Mouse (Mus musculus): Measurements from ENCODE around the gene Ccdc57.

Gene Ccdc57

DNA sequence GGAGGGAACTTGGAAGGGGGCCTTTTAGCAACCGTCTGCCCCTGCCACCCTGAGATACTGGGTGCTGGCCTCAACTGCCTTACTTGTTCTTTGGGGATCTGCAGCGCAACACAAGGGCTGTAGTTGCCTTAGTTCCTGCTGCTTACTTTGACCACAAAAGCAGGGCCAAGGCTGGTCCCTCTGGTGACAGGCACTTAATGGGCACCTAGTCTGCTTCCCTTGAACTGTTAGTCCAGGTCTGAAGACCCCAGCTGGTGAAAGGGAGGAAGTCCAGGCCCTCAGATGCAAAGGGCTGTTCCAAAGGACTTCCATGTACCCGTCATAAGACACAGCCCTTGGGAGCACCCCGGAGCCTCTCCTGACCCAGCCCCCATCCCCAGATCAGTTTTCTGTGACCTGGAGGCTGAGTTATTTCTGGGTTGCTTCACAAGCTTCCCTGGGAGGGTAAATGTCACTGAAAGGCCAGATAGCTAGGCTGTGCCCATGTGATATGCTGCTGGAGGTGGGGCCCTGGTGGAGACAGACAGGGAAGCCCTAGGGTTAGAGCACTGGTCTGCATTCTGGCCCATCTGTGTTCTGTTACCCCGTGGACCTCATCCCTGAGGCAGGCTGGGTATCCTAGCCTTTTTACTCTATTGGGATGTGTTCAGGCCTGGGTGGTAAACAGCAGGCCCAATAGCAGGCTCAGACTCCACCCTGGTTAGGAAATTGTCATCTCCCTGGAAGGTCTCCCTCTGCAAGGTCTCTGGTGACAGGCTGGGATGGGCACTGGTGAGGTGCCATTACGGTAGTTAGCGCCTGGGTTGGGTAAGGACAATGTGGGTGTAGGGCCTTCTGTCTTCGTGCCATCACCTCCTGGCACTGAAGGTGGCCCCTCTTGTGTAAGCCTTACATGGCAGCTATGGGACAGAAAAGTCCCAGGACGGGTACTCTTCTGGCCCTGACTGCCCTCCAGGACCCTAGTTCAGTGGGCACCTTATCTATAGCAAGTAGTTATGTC is 19.4 kb upstream of the Ccdc57 start:
- DNase-seq, result no peak

DNA sequence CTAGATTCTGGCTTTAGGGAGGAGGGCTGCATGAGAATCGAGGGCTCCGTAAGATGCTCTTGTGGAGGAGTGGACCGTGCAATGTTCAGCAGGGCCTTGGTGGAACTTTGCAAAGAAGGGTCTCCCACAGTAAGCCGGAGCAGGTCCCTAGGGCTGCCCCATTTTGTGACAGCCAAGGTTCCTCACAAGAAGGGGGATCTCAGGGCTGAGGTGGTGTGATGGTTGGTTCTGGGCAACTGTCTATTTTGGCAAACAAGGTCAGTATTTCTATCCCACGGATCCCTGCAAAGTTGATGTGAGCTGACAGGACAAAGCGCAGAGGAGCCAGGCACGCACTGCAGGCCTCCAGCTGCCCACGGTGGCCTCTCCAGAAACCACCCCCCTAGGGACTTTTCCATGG is 18.6 kb upstream of the Ccdc57 start:
- DNase-seq, result no peak

DNA sequence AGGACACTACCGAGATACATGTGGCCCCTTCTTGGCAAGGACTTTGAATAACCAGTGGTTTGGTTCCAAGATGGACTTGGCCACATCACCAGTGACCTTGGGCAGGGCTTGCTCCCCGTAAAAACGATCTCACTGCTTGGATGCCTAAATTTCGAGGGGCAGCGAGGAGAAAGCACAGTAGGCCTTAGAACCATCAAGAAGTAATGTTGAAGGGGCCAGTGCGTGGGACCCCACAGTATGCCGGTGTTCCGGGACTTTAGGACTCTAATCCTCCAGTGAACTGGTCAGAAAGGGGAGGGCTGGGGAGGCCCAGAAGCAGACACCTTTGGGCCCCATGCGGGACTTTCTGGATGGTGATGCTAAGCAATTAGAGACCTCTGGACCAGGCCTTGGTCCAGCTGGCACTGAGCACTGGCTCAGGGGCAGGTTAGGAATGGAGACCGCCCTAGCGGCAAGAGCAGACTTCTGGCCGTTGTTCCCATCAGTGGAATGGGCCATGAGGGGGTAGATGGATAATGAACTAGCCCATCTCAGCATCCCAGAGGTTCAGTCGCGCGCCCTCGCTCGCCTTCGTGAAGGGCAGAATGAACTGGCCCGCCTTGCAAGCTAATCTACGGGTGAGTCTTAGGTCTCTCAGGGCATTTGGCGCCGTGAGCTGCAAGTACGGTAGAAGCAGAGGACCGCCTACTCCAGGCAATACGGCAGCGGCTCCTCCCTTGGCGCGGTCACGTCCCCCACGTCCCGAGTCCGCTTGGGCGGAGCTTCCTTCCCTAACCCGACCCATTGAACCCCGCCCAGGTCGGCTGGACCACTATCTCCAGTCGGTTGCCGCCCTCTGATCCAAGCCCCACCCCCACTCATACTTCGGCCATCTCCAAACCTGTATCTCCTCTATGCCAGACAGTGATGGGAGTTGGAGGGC is 17.9 kb upstream of the Ccdc57 start:
- DNase-seq, result peak; percentile 86 to 92

DNA sequence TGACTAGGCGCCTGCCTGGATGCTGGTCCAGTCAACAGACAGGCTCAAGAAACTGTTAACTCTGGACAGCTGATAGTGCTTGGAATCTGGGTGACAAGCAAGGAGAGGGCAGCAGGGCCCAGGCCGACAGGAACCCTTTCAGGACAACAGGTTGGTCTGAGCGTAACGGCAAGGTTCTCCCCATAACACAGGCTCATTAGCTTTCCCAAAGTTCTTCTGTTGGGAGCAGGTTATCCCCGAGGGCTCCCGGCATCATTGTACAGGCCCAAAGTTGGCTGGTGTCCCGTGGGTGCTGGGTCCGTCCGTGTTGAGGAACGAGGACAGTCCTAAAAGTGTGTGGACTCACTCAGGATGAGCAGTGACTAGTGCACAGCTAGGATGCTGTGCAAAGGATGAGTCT is 17.2 kb upstream of the Ccdc57 start:
- DNase-seq, result no peak

DNA sequence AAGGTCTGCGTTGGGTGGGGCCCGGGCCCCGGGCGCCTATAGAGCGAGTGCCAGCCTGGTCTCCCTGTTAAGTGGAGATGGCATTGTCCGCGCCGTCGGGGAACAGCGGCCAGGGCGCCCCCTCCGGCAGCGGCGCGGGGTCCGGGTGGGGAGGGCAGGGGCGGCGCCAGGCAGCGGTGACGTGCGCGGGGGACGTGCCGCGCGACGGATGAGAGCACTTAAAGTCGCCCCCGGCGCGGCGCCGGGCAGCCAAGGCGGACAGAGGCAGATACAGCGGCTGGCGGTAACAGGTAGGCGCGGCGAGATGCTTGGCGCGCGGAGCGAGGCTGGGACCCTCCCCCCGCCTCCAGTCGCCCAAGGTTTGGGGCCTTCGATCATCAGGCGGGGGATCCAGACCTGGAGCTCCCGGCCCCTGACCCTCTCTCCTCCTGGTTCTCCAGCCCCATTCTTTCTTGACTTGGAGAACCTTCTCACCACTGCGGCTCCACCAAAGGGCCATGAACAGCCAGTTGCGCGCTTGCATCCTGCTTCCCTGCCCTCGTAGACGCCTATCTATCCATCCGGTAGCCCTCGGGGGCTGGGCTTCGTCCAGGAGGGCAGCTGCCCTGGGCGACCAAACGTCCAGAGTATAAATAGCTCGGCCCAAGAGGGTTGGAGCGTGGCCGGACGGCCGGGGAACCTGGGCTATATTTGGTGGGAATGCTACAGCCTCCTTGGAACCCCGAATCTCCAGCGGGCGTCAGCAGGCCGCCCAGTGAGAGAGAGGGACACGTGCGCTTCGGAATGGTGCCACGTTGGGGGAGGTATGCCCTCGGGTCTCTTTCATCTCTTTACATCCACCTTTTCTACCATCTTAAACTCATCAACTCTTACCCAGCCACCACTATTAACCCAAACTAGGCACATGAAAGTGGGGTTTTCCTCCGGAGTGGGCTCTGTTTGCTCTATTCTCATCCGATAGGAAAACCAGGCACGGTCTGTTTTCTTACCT is 16.5 kb upstream of the Ccdc57 start:
- peak; percentile 73 to 80 for DNase-seq

DNA sequence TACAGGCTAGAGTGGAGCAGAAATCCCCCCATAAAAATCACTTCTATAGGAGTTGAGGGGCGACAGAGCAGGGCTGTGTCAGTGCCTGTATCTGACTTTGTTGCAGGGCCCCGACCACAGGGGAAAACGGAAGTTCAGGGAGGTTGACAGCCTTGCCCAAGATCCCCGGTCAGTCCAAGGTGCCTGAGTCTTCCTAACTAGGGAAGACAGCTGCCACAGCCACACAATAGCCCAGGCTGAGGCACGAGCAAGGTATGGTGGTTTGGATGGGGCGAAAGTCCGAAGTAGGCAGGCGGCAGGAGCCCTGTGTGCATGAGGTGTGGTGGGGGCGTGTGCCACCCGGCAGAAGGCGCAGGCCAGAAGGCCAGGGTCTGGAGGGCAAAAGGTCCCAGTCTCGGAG is 15.7 kb upstream of the Ccdc57 start, which contains the start of gene Slc16a3:
Gene Slc16a3, plus strand, starts transcription at position 153 of the 400 bp plus-strand sequence.
- peak in 1 of 2 experiments; percentile 32 for DNase-seq

DNA sequence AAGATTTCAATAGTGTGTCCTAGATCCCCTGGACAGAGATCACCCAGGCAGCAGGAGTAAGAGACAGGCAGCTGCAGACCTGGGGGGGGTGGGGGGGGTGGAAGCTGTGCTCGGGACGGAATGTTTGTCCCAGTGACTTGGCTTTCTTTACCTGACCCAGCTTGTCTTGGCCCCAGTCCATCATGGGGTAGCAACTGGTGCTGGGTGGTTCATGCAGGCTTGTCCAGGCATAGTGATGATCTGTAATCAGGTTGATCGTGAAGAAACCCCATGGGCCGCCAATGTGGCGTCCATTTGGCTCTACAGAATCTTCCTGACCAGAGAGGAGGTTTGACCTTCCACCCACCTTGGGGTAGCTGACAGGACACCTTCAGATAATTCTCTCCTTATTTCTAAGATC is 13.3 kb upstream of the Ccdc57 start:
- DNase-seq, result no peak

DNA sequence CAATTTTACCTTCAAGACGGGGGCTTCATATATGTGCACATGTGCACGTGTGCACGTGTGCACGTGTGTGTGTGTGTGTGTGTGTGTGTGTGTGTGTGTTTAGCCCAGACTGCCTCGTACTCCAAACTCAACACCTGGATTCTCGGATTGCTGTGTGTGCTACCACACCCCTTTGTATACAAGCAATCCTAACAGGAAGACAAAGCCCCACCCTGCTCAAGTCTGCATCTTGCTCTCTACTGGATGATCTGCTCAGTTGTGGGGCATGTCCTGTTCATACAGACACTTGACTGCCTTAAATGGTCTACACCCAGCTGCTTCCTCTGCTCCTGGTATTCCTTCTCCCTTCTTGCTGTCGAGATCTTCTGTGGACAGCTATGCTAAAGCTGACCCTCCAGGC is 12.6 kb upstream of the Ccdc57 start:
- DNase-seq, result no peak

DNA sequence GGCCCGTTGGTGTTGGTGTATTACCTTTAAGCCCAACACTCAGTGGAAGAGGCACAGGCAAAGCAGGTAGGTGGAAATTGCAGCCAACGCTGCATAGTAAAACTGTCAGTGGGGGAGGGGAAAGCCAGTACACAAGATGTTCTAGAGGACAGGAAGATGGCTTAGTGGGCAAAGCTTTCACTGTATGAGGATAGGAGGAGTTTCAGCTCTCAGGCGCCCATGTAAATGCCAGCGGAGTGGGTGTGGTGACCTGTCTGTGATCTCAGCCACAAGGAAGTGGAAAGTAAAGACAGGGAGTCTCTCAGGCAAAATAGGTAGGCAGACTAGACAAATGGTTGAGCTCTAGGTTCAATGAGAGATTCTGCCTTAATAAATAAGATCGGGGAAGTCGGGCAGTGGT is 8.3 kb upstream of the Ccdc57 start:
- no peak for DNase-seq

DNA sequence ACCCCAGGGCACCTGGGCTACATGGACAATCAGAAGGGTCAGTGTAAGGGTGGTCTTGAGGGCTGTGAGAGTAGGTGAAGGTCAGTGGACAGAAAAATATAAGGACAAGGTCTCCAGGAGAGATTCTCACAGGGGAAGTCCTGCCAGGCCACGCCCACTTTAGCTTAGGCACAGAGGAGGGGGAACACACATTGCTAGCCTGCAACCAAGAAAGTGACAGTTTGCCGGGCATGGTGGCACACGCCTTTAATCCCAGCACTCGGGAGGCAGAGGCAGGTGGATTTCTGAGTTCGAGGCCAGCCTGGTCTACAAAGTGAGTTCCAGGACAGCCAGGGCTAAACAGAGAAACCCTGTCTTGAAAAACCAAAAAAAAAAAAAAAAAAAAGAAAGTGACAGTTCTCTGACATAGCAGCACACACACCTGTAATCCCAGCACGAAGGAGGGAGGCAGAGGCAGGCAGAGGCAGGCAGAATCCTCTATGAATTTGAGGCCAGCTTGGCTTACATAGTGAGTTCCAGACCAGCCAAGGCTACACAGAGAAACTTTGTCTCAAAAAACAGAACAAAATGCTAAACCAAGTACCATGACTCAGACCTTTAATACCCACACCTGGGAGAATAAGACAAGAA is 7.2 kb upstream of the Ccdc57 start:
- DNase-seq, result no peak

DNA sequence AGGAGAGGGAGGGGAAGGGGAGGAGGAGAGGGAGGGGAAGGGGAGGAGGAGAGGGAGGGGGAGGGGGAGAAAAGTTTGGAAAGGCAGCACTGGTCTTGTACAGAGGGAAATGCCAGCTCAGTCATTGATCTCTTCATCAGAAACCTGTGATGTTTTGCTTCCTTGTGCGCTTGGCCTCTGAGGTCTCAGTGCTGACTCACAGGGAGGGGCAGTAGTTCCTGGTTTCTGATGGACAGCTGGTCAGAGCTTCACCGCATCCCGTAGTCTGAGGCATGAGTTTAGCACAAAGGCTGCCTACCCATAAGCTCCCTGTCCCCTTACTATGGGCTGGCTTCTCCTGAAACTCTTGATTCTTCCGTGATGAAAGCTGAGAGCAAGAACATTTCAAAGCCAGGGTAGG is 6.1 kb upstream of the Ccdc57 start:
- DNase-seq, result no peak

DNA sequence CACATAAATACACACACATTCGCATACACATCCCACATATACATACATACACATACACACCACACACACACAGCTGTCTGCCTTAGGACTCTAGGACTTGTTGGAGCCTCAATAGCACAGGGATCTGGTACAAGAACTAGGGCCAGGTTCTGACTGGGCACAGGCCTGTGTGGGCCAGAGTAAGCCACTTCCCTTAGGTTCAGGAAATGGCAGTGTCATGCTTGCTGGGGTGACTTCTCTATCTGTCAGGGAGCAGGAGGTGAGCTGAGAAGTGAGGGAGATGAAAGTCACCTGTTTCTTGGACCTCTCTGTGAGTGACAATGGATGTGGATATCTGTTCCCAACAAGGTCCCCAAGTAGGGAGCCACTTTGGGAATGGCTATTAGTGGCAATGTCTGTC is 5.3 kb upstream of the Ccdc57 start:
- DNase-seq, result no peak

DNA sequence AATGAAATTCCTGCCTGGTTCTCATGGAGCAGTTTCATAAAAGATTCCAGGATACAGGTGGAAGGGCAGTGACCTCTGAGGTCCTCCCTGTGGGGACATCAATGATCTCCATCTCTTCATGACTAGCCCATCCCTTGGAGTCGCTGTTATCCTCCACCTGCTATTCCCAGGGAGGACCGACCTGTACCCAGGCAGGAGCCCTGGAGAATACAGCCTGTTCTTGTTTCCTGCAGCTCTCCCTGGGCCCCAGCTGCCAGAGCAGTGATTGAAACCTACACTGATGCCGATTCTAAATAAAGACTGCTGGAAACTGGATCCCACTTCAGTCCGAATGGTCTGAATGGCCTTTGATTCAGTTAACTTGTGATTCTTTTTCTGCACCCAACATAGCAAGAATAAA is 1.2 kb downstream of the Ccdc57 start:
- DNase-seq, result no peak

DNA sequence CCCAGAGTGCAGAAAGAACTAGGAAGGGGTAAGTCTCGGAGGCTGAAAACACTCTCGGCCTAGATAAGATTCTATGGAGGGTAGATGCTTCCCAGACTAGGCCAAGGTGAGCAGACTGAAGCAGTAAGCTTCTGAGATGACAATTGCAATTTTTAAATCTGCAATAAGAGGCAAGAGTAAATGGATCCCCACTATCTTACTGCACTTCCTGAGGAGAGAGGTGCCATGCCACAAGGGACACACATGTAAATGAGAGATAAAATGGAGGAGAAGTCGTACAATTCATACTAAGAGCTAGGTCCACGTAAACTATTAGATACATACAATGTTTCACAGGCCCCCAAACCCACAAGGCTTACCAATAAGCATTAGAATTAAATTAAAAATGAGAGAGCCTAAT is 4.2 kb downstream of the Ccdc57 start:
- DNase-seq, result no peak

DNA sequence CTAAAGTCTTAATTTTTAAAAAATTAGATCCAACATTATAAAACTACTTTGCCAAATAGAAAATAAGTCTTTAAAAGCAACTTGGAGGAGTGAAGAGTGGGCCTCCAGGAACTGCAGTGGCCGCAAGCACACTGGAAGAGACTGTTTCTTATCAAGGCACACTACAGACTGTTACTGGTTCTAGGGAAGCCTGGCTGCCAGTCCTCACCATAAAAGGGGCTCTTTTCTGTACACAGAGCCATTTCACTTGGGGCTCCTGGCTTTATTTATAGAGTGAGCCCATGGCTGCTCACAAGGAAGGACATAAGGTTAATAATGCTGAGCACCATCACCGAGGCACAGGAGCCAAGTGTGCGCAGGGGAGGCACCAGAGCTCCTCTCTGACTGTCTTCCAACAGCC is 10.1 kb downstream of the Ccdc57 start:
- DNase-seq, result no peak

DNA sequence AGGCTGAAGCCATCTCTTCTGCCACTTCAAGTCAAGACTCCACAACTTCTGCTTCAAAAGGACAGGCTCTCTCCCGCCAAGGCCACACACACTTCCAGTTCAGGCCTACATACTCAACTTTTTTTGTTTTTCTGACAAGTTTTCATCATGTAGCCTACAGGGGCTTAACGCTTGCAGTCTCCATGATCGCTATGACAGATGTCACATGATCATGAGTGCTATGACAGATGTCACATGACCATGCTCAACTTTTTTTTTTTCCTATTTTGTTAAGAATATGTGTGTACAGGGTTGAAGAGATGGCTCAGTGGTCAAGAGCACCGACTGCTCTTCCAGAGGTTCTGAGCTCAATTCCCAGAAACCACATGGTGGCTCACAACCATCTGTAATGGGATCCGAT is 14.9 kb downstream of the Ccdc57 start:
- no peak for DNase-seq

DNA sequence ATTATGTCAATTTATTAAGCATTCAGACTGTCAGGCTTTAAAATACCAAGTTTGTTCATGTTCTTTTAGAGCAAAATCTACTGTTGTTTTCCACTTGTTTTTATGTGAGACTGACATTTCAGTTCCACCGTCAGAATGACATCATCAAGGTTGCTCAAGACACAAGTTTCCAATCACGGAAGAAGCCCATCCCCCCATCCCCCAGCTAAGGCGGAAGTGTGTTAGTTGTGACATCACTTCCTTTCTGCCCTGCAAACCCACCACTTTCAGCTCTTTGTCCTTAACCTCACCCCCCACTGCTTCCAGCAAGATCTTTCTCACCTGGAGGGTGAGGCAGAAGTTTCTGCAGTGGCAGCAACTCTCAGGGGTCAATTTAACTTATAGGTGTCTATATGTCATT is 16.2 kb downstream of the Ccdc57 start:
- DNase-seq, result no peak

DNA sequence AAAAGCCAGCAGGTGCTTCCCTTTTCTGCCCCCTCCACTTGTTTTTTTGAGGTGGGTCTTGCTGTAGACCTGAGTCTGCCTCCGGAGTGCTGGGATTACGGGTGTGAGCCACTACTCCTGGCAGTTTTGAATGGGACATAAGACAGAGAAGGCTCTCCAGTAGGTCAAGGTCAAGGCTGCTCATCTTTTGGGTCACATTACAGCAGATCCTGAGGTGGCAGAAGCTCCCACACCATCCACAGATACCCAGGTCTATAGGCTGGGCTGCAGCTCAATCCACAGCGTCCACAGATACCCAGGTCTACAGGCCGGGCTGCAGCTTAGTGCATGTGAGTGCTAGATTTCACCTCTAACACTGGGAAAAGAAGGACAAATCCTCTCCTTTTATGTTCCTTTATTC is 18.9 kb downstream of the Ccdc57 start:
- DNase-seq, result no peak

DNA sequence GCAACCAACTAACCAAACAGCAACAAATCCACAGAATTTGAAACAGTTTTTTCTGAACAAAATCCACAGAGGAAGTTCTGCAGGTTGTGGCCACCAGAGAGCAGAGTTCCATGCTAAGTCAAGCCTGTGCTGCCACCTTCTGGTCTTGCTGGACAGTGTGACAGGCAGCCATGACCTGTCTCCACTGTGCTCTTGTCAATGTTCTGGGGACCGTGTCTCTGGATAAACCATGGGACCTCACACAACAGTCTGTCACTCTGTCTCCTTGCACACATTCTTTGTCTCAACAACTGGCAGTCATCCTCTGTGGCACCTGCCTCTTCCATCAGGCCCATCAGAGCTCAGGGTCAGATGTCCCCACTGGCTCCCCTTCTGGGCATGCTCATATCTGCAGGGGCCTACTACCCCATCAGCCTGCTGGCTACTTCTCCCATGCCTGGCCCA is 27.2 kb downstream of the Ccdc57 start:
- peak; percentile 87 to 91 for DNase-seq

DNA sequence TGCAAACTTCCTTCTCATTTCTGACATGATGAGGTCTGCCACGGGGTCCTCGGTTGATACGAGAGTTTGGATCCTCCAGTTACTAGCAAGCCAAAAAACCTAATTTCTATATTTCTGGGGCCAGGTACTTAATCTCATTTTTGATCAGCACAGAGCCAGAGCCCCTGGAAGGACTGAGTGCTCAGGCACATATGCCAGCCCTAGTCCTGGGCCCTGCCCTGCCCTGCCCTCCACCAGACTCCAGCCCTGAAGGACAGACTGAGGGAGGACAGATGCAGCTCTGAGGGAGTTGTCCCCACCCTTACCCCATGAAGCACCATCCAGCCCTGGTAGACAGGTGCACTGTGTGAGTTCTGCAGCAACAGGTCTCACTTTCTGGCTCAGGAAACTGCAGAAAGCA is 28.1 kb downstream of the Ccdc57 start:
- no peak for DNase-seq

DNA sequence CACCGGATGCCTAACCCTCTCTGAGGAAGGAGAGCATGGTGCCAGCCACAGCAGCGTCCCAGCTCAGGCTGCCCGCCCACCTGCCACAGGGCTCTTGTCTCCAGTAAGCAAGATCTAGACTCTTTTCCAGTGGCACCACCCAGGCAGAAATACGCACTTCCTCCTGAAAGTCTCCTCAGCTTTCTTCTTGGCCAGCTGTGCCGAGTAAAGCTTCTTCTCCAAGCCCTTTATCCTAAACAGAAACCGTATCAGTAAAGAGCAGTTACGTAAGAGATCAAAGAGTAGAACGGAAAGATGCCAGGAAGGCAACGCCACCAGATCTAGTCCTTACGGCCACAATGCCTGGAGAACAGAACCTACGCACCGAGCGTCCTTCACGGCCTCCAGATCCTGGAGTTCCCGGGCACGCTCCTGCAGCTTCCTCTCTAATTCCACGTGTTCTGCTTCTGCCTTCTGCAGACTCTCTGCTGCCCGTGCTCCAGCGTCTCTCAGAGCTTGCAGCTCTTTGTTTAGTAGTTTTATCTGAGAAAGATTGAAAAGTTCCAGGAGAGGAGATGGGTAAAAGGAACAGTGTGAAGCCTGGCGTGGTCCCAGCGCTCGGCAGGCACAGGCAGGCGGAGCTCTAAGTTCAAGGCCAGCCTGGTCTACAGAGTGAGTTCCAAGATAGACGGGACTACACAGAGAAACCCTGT is 29.4 kb downstream of the Ccdc57 start:
- DNase-seq, result no peak

All from kidney, postnatal 4 days (tissue).